Mouse (Mus musculus) small intestine, adult 2 months (tissue): ENCODE measurements around the gene AC124502.3. TPM values are rescaled to one million over a fixed set of nuclear protein-coding genes. Genes with fewer than 3 reads are reported as not detected.

Source experiments
- H3K27ac ChIP-seq: fragments of 200-500 bp; 2 replicates; pipeline ENCODE4 v1.5.1; 2012; ENCODE audit warnings: low read depth, low read length, control low read depth, inconsistent platforms; ENCODE audit not compliant: insufficient read depth
- H3K27me3 ChIP-seq: fragments of 200-500 bp; 2 replicates; pipeline ENCODE4 v1.6.1; 2012; ENCODE audit warnings: mild to moderate bottlenecking, moderate library complexity, low read length, inconsistent platforms; ENCODE audit not compliant: control insufficient read depth, insufficient read depth
- H3K36me3 ChIP-seq: fragments of 200-500 bp; 2 replicates; pipeline ENCODE4 v1.6.1; 2012; ENCODE audit warnings: mild to moderate bottlenecking, low read length, control low read depth, inconsistent platforms; ENCODE audit not compliant: control insufficient read depth, insufficient read depth
- H3K4me1 ChIP-seq: fragments of 200-500 bp; 2 replicates; pipeline ENCODE4 v1.6.1; 2012; ENCODE audit warnings: low read length, inconsistent platforms, mixed read lengths; ENCODE audit not compliant: control insufficient read depth, insufficient read depth, insufficient read length
- H3K4me3 ChIP-seq: fragments of 200-500 bp; 2 replicates; pipeline ENCODE4 v1.5.1; 2012; ENCODE audit warnings: low read depth, mild to moderate bottlenecking, control low read depth, inconsistent platforms, low read length, moderate library complexity
- CTCF ChIP-seq: fragments of 200-500 bp; IDR thresholded peaks from 2 replicates; pipeline ENCODE4 v1.5.1; 2012; ENCODE audit warnings: low read depth, mild to moderate bottlenecking, control low read depth, inconsistent platforms, low read length, moderate library complexity, mixed read lengths; ENCODE audit not compliant: insufficient replicate concordance, insufficient read length; ENCODE audit errors: extremely low read depth
- POLR2A ChIP-seq: fragments of 200-500 bp; IDR thresholded peaks from 2 replicates; pipeline ENCODE4 v1.6.1; 2012; ENCODE audit warnings: low read depth, mild to moderate bottlenecking, control low read depth, inconsistent platforms, low read length, moderate library complexity
- WGBS: fragments of 180-500 bp; shearing (Covaris S2); methylation state at CpG from one replicate; pipeline ENCODE4 v1.1.7; 2018; 5-methylcytosine and 5-hydroxymethylcytosine counted together
- polyA plus RNA-seq: library from polyadenylated mRNA; depleted of rRNA; stranded (reverse); fragments of >200 nt; gene quantifications from 2 replicates; pipeline ENCODE4 v1.2.3, GENCODE M21; 2012

Gene AC124502.3
- polyA plus RNA-seq, 1 experiment = 1.2 TPM

- peak overlapping the region; percentile 63 for H3K4me3 ChIP-seq
- H3K27me3 ChIP-seq = peaks cover 27% of the 10 kb centered on the region
- 43% methylated on average over 11 of the region's 11 CpGs for WGBS
- no peaks in the 10 kb centered on the region for H3K36me3 ChIP-seq
- H3K27ac ChIP-seq = no peak overlapping the region
- peaks cover 14% of the 10 kb centered on the region for H3K4me1 ChIP-seq
- no peak for TF ChIP-seq CTCF
- TF ChIP-seq POLR2A = no peak
Measured at GRCm38 (mm10) chr19:5071077-5071476, 32.4 kb downstream of the AC124502.3 start.

GRCm38 (mm10) chr19:5071545-5072369 lies 33.1 kb downstream of the AC124502.3 start:
- 6% methylated on average over 40 of the region's 40 CpGs for WGBS
- H3K27ac ChIP-seq = peak overlapping the region; percentile 29; the same call in 1 of the 2 replicates
- TF ChIP-seq POLR2A (peak; percentile 42), CTCF (no peak)

DNA sequence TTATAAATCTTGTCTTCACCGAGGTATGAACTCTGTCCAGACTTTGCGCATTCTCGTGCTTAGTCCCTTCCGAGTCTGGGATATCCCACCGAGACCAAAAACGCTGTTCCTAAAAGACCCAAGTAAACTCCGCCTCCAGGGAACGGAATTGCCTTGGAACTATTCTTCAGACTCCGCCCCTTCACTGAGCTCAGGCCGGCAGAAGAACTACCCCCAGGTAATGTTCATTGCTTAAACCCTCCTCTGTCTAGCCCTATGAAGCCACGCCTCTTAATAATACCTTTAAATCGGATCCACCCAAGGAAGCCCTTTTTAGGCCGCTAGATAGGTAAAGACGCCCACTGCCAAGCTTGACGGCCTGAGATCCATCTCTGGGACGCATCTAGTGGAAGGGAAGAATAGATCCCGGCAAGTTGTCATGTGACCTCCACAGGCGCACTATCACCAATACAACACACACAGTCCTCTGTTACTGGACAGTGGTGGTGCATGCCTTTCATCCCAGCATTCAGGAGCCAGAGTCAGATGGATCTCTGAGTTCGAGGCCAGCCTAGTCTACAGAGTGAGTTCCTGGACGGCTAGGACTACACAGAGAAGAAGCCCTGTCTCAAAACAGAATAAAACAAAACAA lies 33.8 kb downstream of the AC124502.3 start:
- Histone ChIP-seq H3K36me3 (no peaks in the 10 kb centered on the region), H3K4me1 (peaks cover 11% of the 10 kb centered on the region), H3K27me3 (peaks cover 21% of the 10 kb centered on the region), H3K27ac (peak overlapping the region; percentile 29), H3K4me3 (peak overlapping the region; percentile 63)
- TF ChIP-seq POLR2A (no peak), CTCF (no peak)
- 3% methylated on average over 20 of the region's 20 CpGs for WGBS

More at GRCm38 (mm10) chr19:5071545-5072369, 33.1 kb downstream of the AC124502.3 start:
- Histone ChIP-seq H3K36me3 (no peaks in the 10 kb centered on the region), H3K4me3 (peak overlapping the region; percentile 63), H3K4me1 (peaks cover 14% of the 10 kb centered on the region), H3K27me3 (peaks cover 27% of the 10 kb centered on the region)

DNA sequence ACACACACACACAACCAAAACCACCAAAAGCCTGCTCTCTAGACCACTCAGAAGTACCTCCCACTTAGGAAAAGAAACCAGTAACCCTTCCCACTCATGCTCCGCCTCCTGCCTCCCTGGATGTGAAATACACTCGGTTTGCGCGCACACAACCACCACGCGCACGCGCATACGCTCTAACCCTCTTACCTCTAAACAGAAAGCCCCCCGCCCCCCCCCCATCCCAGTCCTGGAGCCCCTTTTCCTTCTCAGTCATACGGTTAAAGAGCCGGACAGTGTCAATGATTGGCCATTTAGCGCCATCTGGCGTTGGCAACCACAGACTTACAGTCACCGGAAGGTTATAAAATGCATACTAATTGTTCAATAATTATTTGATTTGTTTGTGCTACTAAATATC lies 34.3 kb downstream of the AC124502.3 start:
- Histone ChIP-seq H3K27ac (no peak overlapping the region), H3K36me3 (no peaks in the 10 kb centered on the region), H3K27me3 (peaks cover 15% of the 10 kb centered on the region), H3K4me1 (peaks cover 9% of the 10 kb centered on the region), H3K4me3 (peak overlapping the region; percentile 63)
- TF ChIP-seq CTCF (peak; percentile 59; the same call in 1 of the 2 replicates), POLR2A (no peak)
- 3% methylated on average over 15 of the region's 15 CpGs for WGBS

GRCm38 (mm10) chr19:5073518-5073917 lies 34.8 kb downstream of the AC124502.3 start:
- no peak overlapping the region for H3K4me3 ChIP-seq
- WGBS = 9% methylated on average over 5 of the region's 5 CpGs
- TF ChIP-seq CTCF = no peak
- no peak for TF ChIP-seq POLR2A
- peaks cover 4% of the 10 kb centered on the region for H3K4me1 ChIP-seq
- no peak overlapping the region for H3K27ac ChIP-seq
- H3K27me3 ChIP-seq = peaks cover 10% of the 10 kb centered on the region
- H3K36me3 ChIP-seq = no peaks in the 10 kb centered on the region

DNA sequence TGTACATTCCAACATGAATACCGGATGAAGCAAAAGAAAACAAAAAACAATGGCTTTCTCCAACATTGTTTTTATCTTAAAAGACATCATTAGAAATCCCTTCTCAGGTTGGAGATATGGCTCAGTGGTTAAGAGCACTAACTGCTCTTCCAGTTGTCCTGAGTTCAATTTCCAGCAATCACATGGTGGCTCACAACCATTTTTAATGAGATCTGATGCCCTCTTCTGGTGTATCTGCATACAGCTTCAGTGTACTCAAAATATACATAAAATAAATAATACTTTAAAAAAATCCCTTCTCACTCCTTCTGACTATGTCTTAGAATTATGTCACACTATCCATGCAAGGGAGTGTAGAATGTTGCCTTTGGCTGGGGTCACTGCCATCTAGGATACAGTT lies 40.6 kb downstream of the AC124502.3 start:
- no peak overlapping the region for H3K4me3 ChIP-seq
- WGBS = 87% methylated on average over 1 of the region's 1 CpGs
- H3K27ac ChIP-seq = no peak overlapping the region
- no peaks in the 10 kb centered on the region for H3K36me3 ChIP-seq
- no peak for TF ChIP-seq CTCF
- no peak for TF ChIP-seq POLR2A
- peaks cover 25% of the 10 kb centered on the region for H3K27me3 ChIP-seq
- no peaks in the 10 kb centered on the region for H3K4me1 ChIP-seq

GRCm38 (mm10) chr19:5082005-5082404 lies 43.3 kb downstream of the AC124502.3 start:
- Histone ChIP-seq H3K27ac (no peak overlapping the region), H3K27me3 (peaks cover 34% of the 10 kb centered on the region), H3K4me1 (peaks cover 11% of the 10 kb centered on the region), H3K36me3 (no peaks in the 10 kb centered on the region), H3K4me3 (no peak overlapping the region)
- TF ChIP-seq CTCF = no peak
- TF ChIP-seq POLR2A = no peak
- WGBS = 58% methylated on average over 18 of the region's 18 CpGs
